Mouse (Mus musculus) midbrain, embryonic 11.5 days (tissue): ENCODE measurements around the gene Tbx19. TPM values are rescaled to one million over a fixed set of nuclear protein-coding genes. Genes with fewer than 3 reads are reported as not detected.

Experiments
- ATAC-seq: fragments of 200-750 bp; cut with Nextera tagmentation; 2 replicates; pipeline ENCODE4 v1.8.0; 2017; ENCODE audit warnings: moderate TSS enrichment, moderate library complexity; ENCODE audit not compliant: low FRiP score
- DNase-seq: peaks from one replicate; pipeline ENCODE4 v3.0.0; 2015; ENCODE audit warnings: low spot score; ENCODE audit errors: missing footprints
- H3K27ac ChIP-seq: fragments of 300-500 bp; sonication (generic); 2 replicates; pipeline ENCODE4 v1.5.1; 2014; ENCODE audit warnings: low read depth, low read length
- H3K27me3 ChIP-seq: fragments of 300-500 bp; sonication (generic); 2 replicates; pipeline ENCODE4 v1.6.1; 2014; ENCODE audit warnings: mild to moderate bottlenecking, low read length, moderate library complexity, mixed read lengths; ENCODE audit not compliant: control insufficient read depth, insufficient read depth
- H3K36me3 ChIP-seq: fragments of 300-500 bp; sonication (generic); 2 replicates; pipeline ENCODE4 v1.6.1; 2014; ENCODE audit warnings: mild to moderate bottlenecking, low read length, moderate library complexity, mixed read lengths; ENCODE audit not compliant: control insufficient read depth, insufficient read depth
- H3K4me1 ChIP-seq: fragments of 300-500 bp; sonication (generic); 2 replicates; pipeline ENCODE4 v1.6.1; 2014; ENCODE audit warnings: low read length; ENCODE audit not compliant: control insufficient read depth, insufficient read depth
- H3K4me2 ChIP-seq: fragments of 300-500 bp; sonication (generic); 2 replicates; pipeline ENCODE4 v1.6.1; 2014; ENCODE audit warnings: mild to moderate bottlenecking, moderate library complexity
- H3K4me3 ChIP-seq: fragments of 300-500 bp; sonication (generic); 2 replicates; pipeline ENCODE4 v1.5.1; 2014; ENCODE audit warnings: low read depth, low read length
- H3K9ac ChIP-seq: fragments of 300-500 bp; sonication (generic); 2 replicates; pipeline ENCODE4 v1.6.1; 2014; ENCODE audit warnings: low read length
- H3K9me3 ChIP-seq: fragments of 300-500 bp; sonication (generic); 2 replicates; pipeline ENCODE4 v1.6.1; 2016; ENCODE audit warnings: low read length; ENCODE audit not compliant: control insufficient read depth
- WGBS: fragments of 180-500 bp; shearing (Covaris S2); extraction: QIAGEN DNeasy Blood & Tissue Kit; methylation state at CpG from one replicate; pipeline ENCODE4 v1.1.7; 2014; 5-methylcytosine and 5-hydroxymethylcytosine counted together
- polyA plus RNA-seq: library from polyadenylated mRNA; unstranded; fragments of >200 nt; fragmentation: Nextera tagmentation; extraction: Ambion mirVana; gene quantifications from 2 replicates; pipeline ENCODE4 v1.2.1, GENCODE M21; 2014

Gene Tbx19
- not detected in 2 replicates for polyA plus RNA-seq

GRCm38 (mm10) chr1:165160723-165161405 lies at the start of gene Tbx19:
Gene Tbx19 (minus strand): TSS chr1:165160773.
- Histone ChIP-seq H3K4me3 (no peak within 1 kb of the TSS), H3K36me3 (no peaks in the 10 kb centered on the region), H3K27ac (no peak within 1 kb of the TSS), H3K4me1 (no peaks in the 10 kb centered on the region), H3K9me3 (no peaks in the 10 kb centered on the region), H3K4me2 (no peak within 1 kb of the TSS), H3K27me3 (no peaks in the 10 kb centered on the region), H3K9ac (no peak within 1 kb of the TSS)
- 91% methylated on average over 8 of the region's 8 CpGs for WGBS
- DNase-seq (peak; percentile 47), ATAC-seq (no peak)

- WGBS, result 48% methylated on average over 2 of the region's 2 CpGs
Observed at GRCm38 (mm10) chr1:165205591-165205990, 45.0 kb upstream of the Tbx19 start.

GRCm38 (mm10) chr1:165203488-165204035 lies 43.0 kb upstream of the Tbx19 start:
- Histone ChIP-seq H3K36me3 (no peaks in the 10 kb centered on the region), H3K4me3 (no peak overlapping the region), H3K27ac (no peak overlapping the region), H3K4me1 (no peaks in the 10 kb centered on the region), H3K9me3 (no peaks in the 10 kb centered on the region), H3K4me2 (no peak overlapping the region), H3K27me3 (no peaks in the 10 kb centered on the region), H3K9ac (no peak overlapping the region)
- no peak for DNase-seq
- WGBS, result 53% methylated on average over 2 of the region's 2 CpGs
- no peak for ATAC-seq

More at GRCm38 (mm10) chr1:165205591-165205990, 45.0 kb upstream of the Tbx19 start:
- no peak overlapping the region for H3K9ac ChIP-seq
- no peaks in the 10 kb centered on the region for H3K9me3 ChIP-seq
- H3K4me1 ChIP-seq, result no peaks in the 10 kb centered on the region
- no peaks in the 10 kb centered on the region for H3K36me3 ChIP-seq
- H3K27me3 ChIP-seq, result no peaks in the 10 kb centered on the region
- no peak overlapping the region for H3K27ac ChIP-seq
- DNase-seq (peak; percentile 53), ATAC-seq (no peak)
- no peak overlapping the region for H3K4me2 ChIP-seq
- H3K4me3 ChIP-seq, result no peak overlapping the region

- H3K9me3 ChIP-seq, result no peaks in the 10 kb centered on the region
- H3K4me3 ChIP-seq, result no peak overlapping the region
- no peak overlapping the region for H3K4me2 ChIP-seq
- ATAC-seq (no peak), DNase-seq (no peak)
- no peaks in the 10 kb centered on the region for H3K36me3 ChIP-seq
- no peaks in the 10 kb centered on the region for H3K4me1 ChIP-seq
- H3K9ac ChIP-seq, result no peak overlapping the region
- no peak overlapping the region for H3K27ac ChIP-seq
- no peaks in the 10 kb centered on the region for H3K27me3 ChIP-seq
- 85% methylated on average over 4 of the region's 4 CpGs for WGBS
Observed at GRCm38 (mm10) chr1:165201445-165202012, 41.0 kb upstream of the Tbx19 start.

- ATAC-seq (no peak), DNase-seq (peak; percentile 31)
- H3K4me2 ChIP-seq, result no peak overlapping the region
- no peak overlapping the region for H3K4me3 ChIP-seq
- H3K4me1 ChIP-seq, result no peaks in the 10 kb centered on the region
- H3K27me3 ChIP-seq, result no peaks in the 10 kb centered on the region
- no peaks in the 10 kb centered on the region for H3K36me3 ChIP-seq
- no peak overlapping the region for H3K27ac ChIP-seq
- H3K9me3 ChIP-seq, result no peaks in the 10 kb centered on the region
- H3K9ac ChIP-seq, result no peak overlapping the region
- 88% methylated on average over 8 of the region's 8 CpGs for WGBS
Observed at GRCm38 (mm10) chr1:165200748-165201147, 40.2 kb upstream of the Tbx19 start.

GRCm38 (mm10) chr1:165199639-165200038 lies 39.1 kb upstream of the Tbx19 start:
- H3K4me1 ChIP-seq, result peaks cover under 1% of the 10 kb centered on the region; the same call in 1 of the 2 replicates
- H3K9ac ChIP-seq, result no peak overlapping the region
- no peak overlapping the region for H3K4me3 ChIP-seq
- DNase-seq, result no peak
- no peak for ATAC-seq
- H3K36me3 ChIP-seq, result no peaks in the 10 kb centered on the region
- no peak overlapping the region for H3K27ac ChIP-seq
- H3K9me3 ChIP-seq, result no peaks in the 10 kb centered on the region
- no peaks in the 10 kb centered on the region for H3K27me3 ChIP-seq
- WGBS, result 77% methylated on average over 3 of the region's 3 CpGs
- no peak overlapping the region for H3K4me2 ChIP-seq

- WGBS, result 45% methylated on average over 1 of the region's 1 CpGs
- ATAC-seq, result no peak
- no peak overlapping the region for H3K27ac ChIP-seq
Observed at GRCm38 (mm10) chr1:165198951-165199350, 38.4 kb upstream of the Tbx19 start.

GRCm38 (mm10) chr1:165197875-165198274 lies 37.3 kb upstream of the Tbx19 start:
- no peak for DNase-seq
- no peaks in the 10 kb centered on the region for H3K9me3 ChIP-seq
- WGBS, result 87% methylated on average over 3 of the region's 3 CpGs
- H3K36me3 ChIP-seq, result no peaks in the 10 kb centered on the region
- no peak overlapping the region for H3K4me3 ChIP-seq
- peaks cover 3% of the 10 kb centered on the region for H3K4me1 ChIP-seq
- H3K4me2 ChIP-seq, result no peak overlapping the region
- H3K27ac ChIP-seq, result no peak overlapping the region
- ATAC-seq, result no peak
- no peaks in the 10 kb centered on the region for H3K27me3 ChIP-seq
- H3K9ac ChIP-seq, result no peak overlapping the region

More at GRCm38 (mm10) chr1:165198951-165199350, 38.4 kb upstream of the Tbx19 start:
- no peak overlapping the region for H3K9ac ChIP-seq
- no peaks in the 10 kb centered on the region for H3K9me3 ChIP-seq
- no peak overlapping the region for H3K4me3 ChIP-seq
- H3K27me3 ChIP-seq, result no peaks in the 10 kb centered on the region
- H3K36me3 ChIP-seq, result no peaks in the 10 kb centered on the region
- H3K4me1 ChIP-seq, result peaks cover 3% of the 10 kb centered on the region
- no peak overlapping the region for H3K4me2 ChIP-seq
- DNase-seq, result peak; percentile 77

GRCm38 (mm10) chr1:165195396-165195960 lies 34.9 kb upstream of the Tbx19 start:
- Histone ChIP-seq H3K4me2 (no peak overlapping the region), H3K9ac (no peak overlapping the region), H3K9me3 (no peaks in the 10 kb centered on the region), H3K27ac (no peak overlapping the region), H3K4me1 (peaks cover 3% of the 10 kb centered on the region), H3K27me3 (no peaks in the 10 kb centered on the region), H3K4me3 (no peak overlapping the region), H3K36me3 (no peaks in the 10 kb centered on the region)
- WGBS, result 73% methylated on average over 3 of the region's 3 CpGs
- DNase-seq (no peak), ATAC-seq (no peak)
